Mouse (Mus musculus) liver, embryonic 16.5 days (tissue): ENCODE results near the gene Olfr1221. TPM values are rescaled to one million over a fixed set of nuclear protein-coding genes. Genes with fewer than 3 reads are reported as not detected.

Source experiments
- ATAC-seq: fragments of 200-750 bp; cut with Nextera tagmentation; 2 replicates; pipeline ENCODE4 v1.8.0; 2017; ENCODE audit warnings: low read depth, mild to moderate bottlenecking, moderate number of reproducible peaks, moderate library complexity
- H3K27ac ChIP-seq: fragments of 300-500 bp; sonication (generic); 2 replicates; pipeline ENCODE4 v1.5.1; 2014; ENCODE audit warnings: mild to moderate bottlenecking, low read length
- H3K27me3 ChIP-seq: fragments of 300-500 bp; sonication (generic); 2 replicates; pipeline ENCODE4 v1.6.1; 2014; ENCODE audit warnings: low read depth, low read length, mixed read lengths; ENCODE audit not compliant: control insufficient read depth, insufficient read depth
- H3K36me3 ChIP-seq: fragments of 300-500 bp; sonication (generic); 2 replicates; pipeline ENCODE4 v1.6.1; 2014; ENCODE audit warnings: mild to moderate bottlenecking; ENCODE audit not compliant: control insufficient read depth, insufficient read depth
- H3K4me1 ChIP-seq: fragments of 300-500 bp; sonication (generic); 2 replicates; pipeline ENCODE4 v1.6.1; 2014; ENCODE audit warnings: low read depth, low read length, mixed read lengths; ENCODE audit not compliant: control insufficient read depth
- H3K4me2 ChIP-seq: fragments of 300-500 bp; sonication (generic); 2 replicates; pipeline ENCODE4 v1.6.1; 2014; ENCODE audit warnings: low read depth, low read length, mixed read lengths
- H3K4me3 ChIP-seq: fragments of 300-500 bp; sonication (generic); 2 replicates; pipeline ENCODE4 v1.5.1; 2014; ENCODE audit warnings: low read depth, mild to moderate bottlenecking, low read length
- H3K9ac ChIP-seq: fragments of 300-500 bp; sonication (generic); 2 replicates; pipeline ENCODE4 v1.6.1; 2014; ENCODE audit warnings: low read depth, low read length
- H3K9me3 ChIP-seq: fragments of 300-500 bp; sonication (generic); replicated peaks from 2 replicates; pipeline ENCODE4 v1.6.1; 2016; ENCODE audit warnings: low read length; ENCODE audit not compliant: control insufficient read depth
- polyA plus RNA-seq: library from polyadenylated mRNA; unstranded; fragments of >200 nt; fragmentation: Nextera tagmentation; extraction: Ambion mirVana; gene quantifications from 2 replicates; pipeline ENCODE4 v1.2.1, GENCODE M21; 2015

Olfr1221 gene
- polyA plus RNA-seq, 1 experiment from 2014 or later: not detected

DNA sequence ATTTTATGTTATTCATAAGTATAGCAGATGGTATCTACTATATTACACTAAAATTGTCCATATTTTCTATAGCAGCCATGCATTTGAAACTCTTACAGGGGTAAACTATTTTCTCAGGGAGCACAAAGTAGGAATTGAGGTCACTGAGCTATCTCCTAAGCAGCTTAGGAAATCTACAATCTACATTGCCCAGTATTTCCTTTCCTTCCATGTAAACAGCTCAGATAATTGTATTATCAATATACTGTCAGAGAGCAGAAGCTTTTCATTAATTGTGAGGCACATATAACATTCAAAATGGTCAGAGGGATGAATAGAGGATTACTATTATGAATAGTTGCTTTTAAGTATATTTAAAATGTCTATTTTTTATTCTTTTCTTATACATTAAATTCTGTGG, 35.6 kb downstream of the Olfr1221 start:
- H3K9me3 ChIP-seq: no peaks in the 10 kb centered on the region

GRCm38 (mm10) chr2:89061087-89061486, 56.0 kb downstream of the Olfr1221 start, which contains the start of gene Olfr1218:
Gene Olfr1218, minus strand, starts transcription at chr2:89061187.
- Histone ChIP-seq H3K27me3 (no peaks in the 10 kb centered on the region), H3K4me1 (no peaks in the 10 kb centered on the region), H3K4me3 (no peak within 1 kb of the TSS), H3K27ac (no peak within 1 kb of the TSS), H3K4me2 (no peak within 1 kb of the TSS), H3K9ac (no peak within 1 kb of the TSS), H3K36me3 (no peaks in the 10 kb centered on the region), H3K9me3 (no peaks in the 10 kb centered on the region)
- ATAC-seq: no peak

More for the DNA sequence above, 35.6 kb downstream of the Olfr1221 start:
- Histone ChIP-seq H3K4me2 (no peak overlapping the region), H3K4me3 (no peak overlapping the region), H3K27me3 (no peaks in the 10 kb centered on the region), H3K27ac (no peak overlapping the region), H3K4me1 (no peaks in the 10 kb centered on the region), H3K9ac (no peak overlapping the region), H3K36me3 (no peaks in the 10 kb centered on the region)
- ATAC-seq: no peak

Other genes with a start within 250 kb of the Olfr1221 start
- gene Olfr1208, start 215.0 kb downstream of the Olfr1221 start, polyA plus RNA-seq: not detected in 2 replicates
- not detected in 2 replicates for gene Olfr1209, start 202.1 kb downstream of the Olfr1221 start, polyA plus RNA-seq
- gene Olfr1211, start 179.2 kb downstream of the Olfr1221 start, polyA plus RNA-seq: not detected in 2 replicates
- gene Olfr1212, start 163.3 kb downstream of the Olfr1221 start, polyA plus RNA-seq: not detected in 2 replicates
- not detected in 2 replicates for gene Gm13762, start 137.0 kb downstream of the Olfr1221 start, polyA plus RNA-seq
- gene Olfr1214, start 124.6 kb downstream of the Olfr1221 start, polyA plus RNA-seq: not detected in 2 replicates
- not detected in 2 replicates for gene Olfr1215, start 110.3 kb downstream of the Olfr1221 start, polyA plus RNA-seq
- gene Olfr1216, start 98.9 kb downstream of the Olfr1221 start, polyA plus RNA-seq: not detected in 2 replicates
- not detected in 2 replicates for gene Olfr1217, start 85.2 kb downstream of the Olfr1221 start, polyA plus RNA-seq
- not detected in 2 replicates for gene Olfr1218, start 56.1 kb downstream of the Olfr1221 start, polyA plus RNA-seq
- gene Olfr1219, start 33.8 kb downstream of the Olfr1221 start, polyA plus RNA-seq: not detected in 2 replicates
- gene Olfr1220, start 10.4 kb downstream of the Olfr1221 start, polyA plus RNA-seq: not detected in 2 replicates
- gene Olfr1222, start 15.8 kb upstream of the Olfr1221 start, polyA plus RNA-seq: not detected in 2 replicates
- not detected in 2 replicates for gene Olfr1223, start 34.3 kb upstream of the Olfr1221 start, polyA plus RNA-seq
- not detected in 2 replicates for gene Olfr1224-ps1, start 46.8 kb upstream of the Olfr1221 start, polyA plus RNA-seq
- gene Olfr1225, start 57.4 kb upstream of the Olfr1221 start, polyA plus RNA-seq: not detected in 2 replicates
- not detected in 2 replicates for gene Olfr1226, start 82.8 kb upstream of the Olfr1221 start, polyA plus RNA-seq
- gene Olfr1228, start 136.8 kb upstream of the Olfr1221 start, polyA plus RNA-seq: not detected in 2 replicates
- gene Olfr1229, start 170.7 kb upstream of the Olfr1221 start, polyA plus RNA-seq: not detected in 2 replicates
- gene Olfr1230, start 180.0 kb upstream of the Olfr1221 start, polyA plus RNA-seq: not detected in 2 replicates
- gene Olfr1231, start 189.8 kb upstream of the Olfr1221 start, polyA plus RNA-seq: not detected in 2 replicates
- not detected in 2 replicates for gene Olfr1232, start 212.4 kb upstream of the Olfr1221 start, polyA plus RNA-seq
- not detected in 2 replicates for gene Olfr1233, start 225.1 kb upstream of the Olfr1221 start, polyA plus RNA-seq
- gene Olfr1234, start 247.6 kb upstream of the Olfr1221 start, polyA plus RNA-seq: not detected in 2 replicates